In genomic region chr15:81956457-81956856, GRCm38 (mm10) we compare ENCODE assay signal across 9 mouse cellular contexts. TPM values are rescaled to one million over a fixed set of nuclear protein-coding genes. Genes with fewer than 3 reads are reported as not detected.
DNase-seq lines count a peak whose midpoint lies in the region; TF ChIP-seq lines count a peak whose summit lies in the region.
"Had no signal": no experiment of that assay in that cellular context is flagged by ENCODE, and none has a peak within 500 bp of the region (broad histone marks: within the 10 kb centered on the region; RNA-seq: fewer than 3 reads in every experiment).

No protein-coding gene starts in this region.

- no peaks in the 10 kb centered on the region for H3K36me3 ChIP-seq in testis, adult 2 months (ENCODE audit: control insufficient read depth, insufficient read depth, low read length)

- intact Hi-C loops in left cerebral cortex, postnatal 14 days (cut with DNase I), result no loop called here

- no peak overlapping the region for H3K4me3 ChIP-seq in testis, adult 2 months (ENCODE audit: control insufficient read depth, low read depth, low read length)

- no peak overlapping the region for H3K27ac ChIP-seq in testis, adult 2 months (ENCODE audit: control insufficient read depth, insufficient read depth, low read depth, low read length)

- no peaks in the 10 kb centered on the region for H3K27me3 ChIP-seq in testis, adult 2 months (ENCODE audit: control insufficient read depth, insufficient read depth, low read length)

- peaks cover 8% of the 10 kb centered on the region for H3K4me1 ChIP-seq in testis, adult 2 months (ENCODE audit: control insufficient read depth, insufficient read depth, low read length)

- peak; percentile 55 for DNase-seq in gastrocnemius, postnatal 10 days
- no peak for DNase-seq in gastrocnemius, postnatal 25 days
- DNase-seq in testis, postnatal 14 days (ENCODE audit: low spot score), result no peak
- DNase-seq in cerebellum, adult 9-11 months, result peak; percentile 62
- DNase-seq in left cerebral cortex, postnatal 14 days (ENCODE audit: low spot score in 2 of 2), result peak; percentile 65 to 79
- DNase-seq in retina, embryonic 14.5 days (ENCODE audit: low spot score), result peak; percentile 78
- no peak for DNase-seq in urinary bladder, postnatal 4 days (ENCODE audit: low spot score in 2 of 2)

- TF ChIP-seq POLR2A in testis, adult 2 months (IDR thresholded peaks at IDR 0.05; ENCODE audit: control insufficient read depth, low read depth, low read length), result no peak

- TF ChIP-seq CTCF in testis, adult 2 months (IDR thresholded peaks at IDR 0.05; ENCODE audit: control insufficient read depth, insufficient read depth, insufficient replicate concordance, low read depth, low read length), result peak; percentile 84

RNA-seq across cellular contexts. Expression of gene Pmm1, which starts 4.3 kb away (rescaled TPM):
- 10 to 100 TPM; 12.0 to 15.3 TPM for total RNA-seq in gastrocnemius, postnatal 10 days (2021)
- total RNA-seq in gastrocnemius, postnatal 25 days (2021), result 10 to 100 TPM; 11.9 to 21.6 TPM
- polyA plus RNA-seq in testis, adult 2 months (2012; rRNA removed), result 12.1 and 13.8 TPM in 2 replicates
- 100 to 1,000 TPM; 190 to 201 TPM for total RNA-seq in left cerebral cortex, postnatal 14 days (2021)

RNA-seq across cellular contexts. Expression of gene Csdc2, which starts 19.9 kb away (rescaled TPM):
- total RNA-seq in gastrocnemius, postnatal 10 days (2021), result 1 to 10 TPM; 5.7 to 6.0 TPM
- 1 to 10 TPM; 1.8 to 2.6 TPM for total RNA-seq in gastrocnemius, postnatal 25 days (2021)
- 8.1 and 9.2 TPM in 2 replicates for polyA plus RNA-seq in testis, adult 2 months (2012; rRNA removed)
- total RNA-seq in left cerebral cortex, postnatal 14 days (2021), result 100 to 1,000 TPM; 109 to 112 TPM

RNA-seq across cellular contexts. Expression of gene 1700029P11Rik, which starts 23.9 kb away (rescaled TPM):
- not detected for total RNA-seq in gastrocnemius, postnatal 10 days (2021)
- total RNA-seq in gastrocnemius, postnatal 25 days (2021), result not detected
- polyA plus RNA-seq in testis, adult 2 months (2012; rRNA removed), result 153 and 159 TPM in 2 replicates
- total RNA-seq in left cerebral cortex, postnatal 14 days (2021), result not detected
- total RNA-seq: layer of hippocampus, adult 8-10 months had no signal

RNA-seq across cellular contexts. Expression of gene Polr3h, which starts 30.4 kb away (rescaled TPM):
- 10 to 100 TPM in 1 of 2 experiments, 1 to 10 TPM in 1; 8.2 to 12.1 TPM for total RNA-seq in gastrocnemius, postnatal 10 days (2021)
- 1 to 10 TPM; 5.9 to 6.3 TPM for total RNA-seq in gastrocnemius, postnatal 25 days (2021)
- polyA plus RNA-seq in testis, adult 2 months (2012; rRNA removed), result 11.9 and 12.9 TPM in 2 replicates
- total RNA-seq in left cerebral cortex, postnatal 14 days (2021), result 10 to 100 TPM; 52.8 to 53.9 TPM

RNA-seq across cellular contexts. Expression of gene Xrcc6, which starts 31.2 kb away (rescaled TPM):
- 10 to 100 TPM; 25.5 to 26.0 TPM for total RNA-seq in gastrocnemius, postnatal 10 days (2021)
- total RNA-seq in gastrocnemius, postnatal 25 days (2021), result 10 to 100 TPM; 20.8 to 24.9 TPM
- polyA plus RNA-seq in testis, adult 2 months (2012; rRNA removed), result 16.7 and 20.4 TPM in 2 replicates
- total RNA-seq in left cerebral cortex, postnatal 14 days (2021), result 10 to 100 TPM; 18.7 to 23.9 TPM

Comparison
In these comparisons a context has a peak if more than half of its experiments do, and no peak if none do; other contexts are left out.
1. DNase-seq: peak in gastrocnemius, postnatal 10 days (single experiment), cerebellum, adult 9-11 months (single experiment), left cerebral cortex, postnatal 14 days (2 of 2) and retina, embryonic 14.5 days (single experiment); none in gastrocnemius, postnatal 25 days (single experiment), testis, postnatal 14 days (single experiment) and urinary bladder, postnatal 4 days (0 of 2).
2. RNA of gene Pmm1, which starts 4.3 kb away (total RNA-seq): 190 to 201 TPM in left cerebral cortex, postnatal 14 days; 11.9 to 21.6 TPM in gastrocnemius, postnatal 25 days and 12.0 to 15.3 TPM in gastrocnemius, postnatal 10 days; every median in the first group is over 4 times any median in the second.
3. RNA of gene Csdc2, which starts 19.9 kb away (total RNA-seq): 109 to 112 TPM in left cerebral cortex, postnatal 14 days; 5.7 to 6.0 TPM in gastrocnemius, postnatal 10 days and 1.8 to 2.6 TPM in gastrocnemius, postnatal 25 days; every median in the first group is over 10 times any median in the second.